Mouse (Mus musculus) liver, embryonic 14.5 days (tissue): Measurements from ENCODE around the gene Amhr2.
A peak's percentile ranks its signal among the peaks of the same experiment; 100 is the strongest.

Experiments
- CTCF ChIP-seq: IDR thresholded peaks from 2 replicates; pipeline ENCODE4 v1.5.1; 2016; ENCODE audit warnings: antibody characterized with exemption, low read depth, control low read depth
- EP300 ChIP-seq: IDR thresholded peaks from 2 replicates; pipeline ENCODE4 v1.6.1; 2016; ENCODE audit warnings: antibody characterized with exemption, low read depth

GRCm38 (mm10) chr15:102470605-102471294, 25.6 kb downstream of the Amhr2 start:
- TF ChIP-seq CTCF (peak; percentile 36; the same call in 1 of the 2 replicates), EP300 (no peak)
